Mouse (Mus musculus) embryo, embryonic 10 days (tissue): ENCODE data around the gene Otop2.

ENCODE experiments used
- DNase-seq: peaks from one replicate; pipeline ENCODE4 v3.0.0-alpha.2; 2015; ENCODE audit warnings: low spot score

Gene Otop2

DNA sequence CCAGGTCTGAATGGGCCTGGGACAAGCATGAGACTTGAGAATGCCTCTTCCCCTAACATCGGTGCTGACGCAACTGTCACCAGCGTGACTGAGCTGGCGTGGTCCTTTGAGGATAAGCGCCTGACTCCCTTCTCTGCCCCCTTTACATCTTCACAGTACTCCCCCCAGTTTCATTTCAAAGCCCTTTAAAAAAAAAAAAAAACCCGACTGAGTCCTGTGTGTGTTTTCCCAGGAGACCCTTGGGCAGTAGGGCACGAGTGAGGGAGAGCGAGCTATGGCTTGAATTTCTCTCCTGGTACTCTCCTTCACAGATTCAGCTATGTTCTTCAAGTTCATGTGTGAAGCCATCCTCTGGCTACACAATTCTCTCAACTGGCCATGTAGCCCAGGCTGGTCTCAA lies 8.8 kb upstream of the Otop2 start:
- no peak for DNase-seq

DNA sequence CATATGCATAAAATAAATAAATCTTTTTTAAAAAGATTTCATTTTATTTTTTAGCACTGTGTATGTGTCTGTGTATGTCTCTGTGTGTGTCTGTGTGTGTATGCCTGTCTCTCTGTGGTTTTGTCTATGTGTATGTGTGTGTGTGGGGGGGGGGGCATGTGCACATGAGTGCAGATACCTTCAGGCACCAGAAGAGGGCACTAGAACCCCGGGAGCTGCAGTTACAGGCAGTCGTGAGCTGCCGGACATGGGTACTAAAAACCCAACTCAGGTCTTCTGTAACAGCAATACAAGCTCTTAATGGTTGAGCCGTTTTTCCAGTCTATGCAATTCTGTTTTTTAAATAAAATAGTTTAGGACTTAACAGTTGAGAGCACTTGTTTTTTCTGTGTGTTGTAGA lies 6.2 kb upstream of the Otop2 start:
- DNase-seq: no peak

DNA sequence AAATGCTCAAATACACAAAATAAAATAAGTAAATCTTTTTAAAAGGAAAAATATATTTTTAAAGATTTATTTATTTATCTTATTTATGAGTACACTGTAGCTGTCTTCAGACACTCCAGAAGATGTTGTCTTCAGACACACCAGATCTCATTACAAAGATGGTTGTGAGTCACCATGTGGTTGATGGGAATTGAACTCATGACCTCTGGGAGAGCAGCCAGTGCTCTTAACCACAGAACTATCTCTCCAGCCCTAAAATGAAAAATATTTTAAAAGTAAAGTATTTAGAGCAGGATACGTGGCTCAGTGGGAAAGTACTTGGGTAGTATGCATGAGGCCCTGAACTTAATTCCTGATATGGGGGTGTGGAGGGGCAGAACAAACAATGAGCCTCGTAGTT lies 5.6 kb upstream of the Otop2 start:
- no peak for DNase-seq

DNA sequence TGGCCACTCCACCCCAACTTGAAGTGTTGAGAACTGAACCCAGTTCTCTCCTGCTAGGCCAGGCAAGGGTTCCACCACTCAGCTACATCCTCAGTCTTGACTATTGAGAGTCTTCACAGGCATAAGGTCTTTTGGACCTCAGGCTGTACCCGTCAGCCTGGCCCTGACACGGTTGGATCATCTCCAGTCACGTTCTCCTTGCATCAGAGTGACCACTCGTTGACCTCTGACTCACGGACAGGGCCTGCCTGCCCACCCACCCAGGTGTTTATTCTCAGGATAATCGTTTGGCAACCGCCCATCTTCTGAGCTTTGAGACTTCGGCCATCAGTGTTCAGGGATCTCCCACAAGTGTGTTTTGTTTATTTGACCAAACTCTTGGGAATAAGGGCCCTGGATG lies 3.8 kb upstream of the Otop2 start:
- no peak for DNase-seq

DNA sequence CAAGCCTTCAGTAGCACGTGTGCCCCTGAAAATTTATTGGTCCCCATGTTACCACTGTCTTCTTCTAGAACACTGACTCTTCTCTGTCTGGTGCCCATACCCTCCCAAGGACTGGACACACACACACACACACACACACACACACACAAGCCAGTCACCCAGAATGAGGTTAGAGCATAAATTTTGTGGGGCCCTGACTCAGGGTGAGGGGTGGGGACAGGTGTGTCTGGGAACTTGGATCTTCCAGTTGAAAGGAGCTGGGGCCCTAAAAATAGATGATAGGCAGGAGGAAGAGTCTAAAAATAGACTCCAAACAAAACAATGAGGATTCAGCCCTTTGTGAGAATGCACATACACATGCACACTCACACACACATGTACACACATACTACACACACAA lies 1.8 kb downstream of the Otop2 start:
- no peak for DNase-seq

DNA sequence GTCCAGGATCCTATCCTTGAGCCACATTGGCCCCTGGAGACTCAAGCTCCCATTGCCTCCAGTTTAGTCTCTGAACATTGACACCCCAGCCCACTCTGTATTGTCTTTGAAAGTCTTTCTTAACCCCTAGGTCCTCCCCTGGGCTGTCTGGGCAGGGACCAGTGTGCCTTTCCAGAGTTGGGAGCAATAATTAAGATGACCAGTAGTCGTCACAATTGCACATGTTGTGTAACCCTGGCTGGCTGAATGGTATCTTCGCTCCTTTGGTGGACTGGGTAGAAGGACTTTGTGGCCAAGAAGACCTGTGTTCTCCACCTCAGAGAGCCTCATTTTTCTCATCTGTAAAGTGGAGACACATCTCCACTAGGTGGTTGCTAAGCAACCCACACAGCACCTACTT lies 7.3 kb downstream of the Otop2 start:
- DNase-seq: peak; percentile 49

DNA sequence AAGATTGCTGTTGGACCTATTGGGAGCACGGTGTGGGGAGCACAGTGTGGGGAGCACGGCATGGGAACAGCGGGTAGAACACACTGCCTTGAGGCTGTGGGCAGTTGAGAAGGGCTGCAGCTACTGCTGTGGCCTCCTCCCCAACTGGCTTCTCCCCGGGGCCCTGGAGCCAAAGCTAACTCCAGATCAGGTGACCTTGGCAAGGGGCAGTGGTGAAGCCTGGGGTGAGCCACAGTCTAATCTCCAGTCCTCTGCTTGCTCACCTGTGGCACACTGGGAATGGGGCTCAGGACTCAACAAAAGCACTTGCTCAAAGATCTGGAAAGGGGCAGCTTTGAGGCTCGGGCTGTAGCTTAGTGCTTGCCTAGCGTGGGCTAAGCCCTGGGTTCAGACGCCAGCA lies 10.2 kb downstream of the Otop2 start:
- no peak for DNase-seq

DNA sequence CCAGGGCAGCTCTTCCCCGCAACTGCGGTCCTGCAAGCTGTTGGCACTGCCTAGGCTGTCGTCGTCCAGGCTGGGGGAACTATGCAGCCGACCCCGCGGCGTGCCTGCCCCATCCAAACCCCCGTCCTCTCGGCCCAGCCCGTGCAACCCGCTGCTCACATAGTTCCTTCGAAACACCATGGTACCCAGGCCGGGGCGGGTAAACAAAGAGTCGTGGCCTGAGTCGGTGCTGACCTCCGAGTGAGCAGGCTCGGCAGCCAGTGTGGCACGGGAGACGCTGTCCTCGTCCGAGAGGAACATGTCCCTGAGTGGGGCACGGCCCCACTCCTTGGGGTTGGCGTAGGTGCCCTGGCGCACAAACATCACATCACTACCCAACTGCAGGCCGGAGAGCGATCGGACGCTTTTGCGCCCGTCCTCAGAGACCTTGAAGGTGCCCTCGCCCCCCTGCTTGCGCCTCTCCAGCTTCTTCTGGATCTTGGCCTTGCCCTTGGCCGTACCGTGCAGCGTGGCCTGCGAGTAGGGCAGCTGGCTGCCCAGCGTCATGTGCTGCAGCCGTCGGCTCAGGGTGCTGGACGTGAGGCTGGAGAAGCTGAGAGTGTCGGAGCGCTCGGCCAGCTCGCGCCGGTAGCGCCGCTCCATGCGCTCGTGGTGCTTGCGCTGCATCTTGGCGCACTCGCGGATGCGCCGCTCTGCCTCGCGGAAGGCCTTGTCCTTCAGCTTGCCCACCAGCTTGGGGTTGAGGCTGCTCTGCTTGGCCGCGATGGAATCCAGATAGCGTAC lies 11.5 kb downstream of the Otop2 start:
- DNase-seq: peak; percentile 44

DNA sequence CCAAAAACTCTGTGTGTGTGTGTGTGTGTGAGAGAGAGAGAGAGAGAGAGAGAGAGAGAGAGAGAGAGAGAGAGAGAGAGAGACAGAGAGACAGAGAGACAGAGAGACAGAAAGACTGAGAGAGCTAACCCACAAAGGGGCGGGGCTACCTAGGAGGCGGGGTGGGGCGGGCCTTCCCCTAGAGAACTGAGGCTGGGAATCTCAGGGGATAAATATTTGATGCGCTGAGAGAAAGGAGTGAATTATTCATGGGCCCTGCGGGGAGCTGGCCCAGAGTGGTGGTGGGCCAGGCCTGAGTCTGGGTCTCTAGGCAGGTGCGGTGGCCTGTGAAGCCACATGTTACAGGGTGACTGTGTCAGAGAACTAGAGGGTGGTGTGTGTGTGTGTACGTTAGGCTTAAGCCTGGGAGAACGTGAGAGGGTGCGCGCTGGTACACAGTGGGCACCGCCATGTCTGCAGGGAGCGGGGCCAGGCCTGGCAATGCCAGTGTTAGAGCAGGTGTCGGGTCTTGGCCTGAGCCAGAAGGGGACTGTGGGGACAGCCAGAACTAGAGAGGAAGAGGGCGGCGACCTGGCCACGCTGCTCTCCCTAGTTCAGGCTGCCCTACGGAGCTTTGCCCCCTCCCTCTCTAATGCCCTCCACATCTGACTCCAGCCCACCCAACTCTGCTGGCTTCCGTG lies 12.9 kb downstream of the Otop2 start:
- no peak for DNase-seq

DNA sequence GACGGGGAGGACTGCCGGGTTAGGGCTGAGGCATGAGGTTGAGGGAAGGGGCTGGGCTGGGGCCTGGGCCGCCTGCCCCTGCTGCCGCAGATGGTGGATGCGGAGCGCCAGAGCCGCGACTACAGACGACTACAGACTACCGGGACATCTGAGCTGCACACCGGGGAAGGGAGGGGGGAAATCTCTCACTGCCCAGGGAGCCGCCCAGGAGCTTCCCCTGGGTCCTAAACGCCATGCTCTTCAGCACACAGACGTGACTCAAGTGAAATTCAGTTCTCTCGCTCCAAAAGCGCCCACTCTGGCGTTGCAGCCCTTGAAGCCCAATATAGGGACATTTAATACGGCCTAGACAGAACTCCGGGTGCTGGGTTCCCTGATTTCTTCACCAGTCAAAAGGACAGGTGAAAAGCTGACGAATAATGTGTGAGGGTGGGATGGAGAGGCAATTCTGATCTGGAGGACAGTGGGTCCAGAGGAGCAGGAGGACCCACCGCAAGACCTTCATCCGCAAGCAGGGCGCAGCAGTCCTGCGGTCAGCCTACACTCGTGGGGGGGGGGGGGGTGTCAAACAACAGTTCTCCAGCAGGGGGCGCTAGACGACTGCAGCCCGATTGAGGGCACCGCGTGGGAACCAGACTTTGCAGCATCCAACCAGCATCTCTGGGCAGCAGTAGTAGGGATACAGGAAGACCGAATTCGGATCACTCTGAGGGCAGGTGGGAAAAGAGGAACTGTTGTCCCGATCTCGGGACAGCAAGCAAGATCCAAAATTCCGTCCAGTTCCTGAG lies 15.1 kb downstream of the Otop2 start, which contains the start of gene Ush1g:
Ush1g (minus strand) TSS at position 136 of the 788 bp plus-strand sequence.
- DNase-seq: peak; percentile 79

DNA sequence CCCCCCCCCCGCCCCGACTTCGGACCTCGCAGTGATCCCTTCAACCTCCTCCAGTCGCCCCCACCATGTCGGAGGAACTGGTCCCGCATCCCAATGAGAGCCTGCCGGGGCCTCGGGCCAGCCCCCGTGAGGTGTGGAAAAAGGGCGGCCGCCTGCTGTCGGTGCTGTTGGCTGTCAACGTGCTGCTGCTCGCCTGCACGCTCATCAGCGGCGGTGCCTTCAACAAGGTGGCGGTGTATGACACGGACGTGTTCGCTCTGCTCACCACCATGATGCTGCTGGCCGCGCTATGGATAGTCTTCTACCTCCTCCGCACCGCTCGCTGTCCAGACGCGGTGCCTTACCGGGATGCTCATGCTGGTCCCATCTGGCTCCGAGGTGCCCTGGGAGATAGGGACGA lies 16.4 kb downstream of the Otop2 start:
- no peak for DNase-seq

DNA sequence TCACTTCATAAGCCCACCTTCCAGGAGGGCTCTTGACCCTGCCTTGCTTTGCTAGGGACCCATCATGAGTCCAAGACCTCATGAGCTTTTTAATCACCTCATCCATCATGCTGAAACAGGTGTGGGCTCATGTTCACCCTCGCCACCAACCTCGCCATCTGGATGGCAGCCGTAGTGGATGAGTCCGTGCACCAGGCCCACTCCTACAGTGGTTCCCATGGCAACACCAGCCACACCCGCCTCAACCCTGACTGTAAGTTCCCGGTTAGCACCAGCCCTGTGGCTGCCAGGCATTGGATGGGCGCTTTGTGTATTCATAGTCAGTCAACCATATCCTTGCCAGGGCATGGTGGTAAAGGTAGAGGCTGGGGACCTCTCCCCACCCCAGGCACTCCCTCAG lies 19.8 kb downstream of the Otop2 start:
- no peak for DNase-seq

DNA sequence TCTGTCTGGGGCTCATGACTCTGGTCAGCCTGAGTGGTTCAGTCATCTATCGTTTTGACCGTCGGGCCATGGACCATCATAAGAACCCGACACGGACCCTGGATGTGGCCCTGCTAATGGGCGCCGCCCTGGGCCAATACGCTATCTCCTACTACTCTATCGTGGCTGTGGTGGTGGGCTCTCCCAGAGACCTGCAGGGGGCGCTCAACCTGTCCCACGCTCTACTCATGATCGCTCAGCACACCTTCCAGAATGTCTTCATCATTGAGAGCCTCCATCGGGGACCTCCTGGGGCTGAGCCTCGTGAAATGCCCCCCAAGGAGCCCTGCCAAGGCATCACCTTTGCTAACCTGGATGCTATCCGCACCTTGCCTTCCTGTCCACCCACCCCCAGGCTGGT lies 22.4 kb downstream of the Otop2 start:
- no peak for DNase-seq

DNA sequence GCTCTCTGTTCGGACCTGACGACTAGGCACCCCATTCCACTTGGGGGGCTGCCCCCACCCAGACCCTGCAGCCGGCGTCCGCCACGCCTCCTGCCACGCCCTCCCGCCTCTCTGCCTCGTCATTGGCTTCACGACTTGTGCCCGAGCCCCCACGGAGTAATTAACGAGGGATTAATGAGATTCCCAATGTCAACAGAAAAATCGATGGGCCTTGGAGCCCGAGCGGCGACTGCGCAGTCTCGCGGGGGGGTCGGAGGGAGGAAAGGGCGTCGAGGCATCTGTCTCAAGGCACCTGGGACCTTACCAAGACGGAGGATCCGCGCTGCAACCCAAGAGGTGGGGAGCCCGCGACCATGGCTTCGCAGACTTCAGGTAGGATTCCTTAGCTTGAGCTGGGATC lies 27.6 kb downstream of the Otop2 start, which contains the start of gene Otop3:
Otop3 (plus strand) TSS at position 201 of the 400 bp plus-strand sequence.
- no peak for DNase-seq

DNA sequence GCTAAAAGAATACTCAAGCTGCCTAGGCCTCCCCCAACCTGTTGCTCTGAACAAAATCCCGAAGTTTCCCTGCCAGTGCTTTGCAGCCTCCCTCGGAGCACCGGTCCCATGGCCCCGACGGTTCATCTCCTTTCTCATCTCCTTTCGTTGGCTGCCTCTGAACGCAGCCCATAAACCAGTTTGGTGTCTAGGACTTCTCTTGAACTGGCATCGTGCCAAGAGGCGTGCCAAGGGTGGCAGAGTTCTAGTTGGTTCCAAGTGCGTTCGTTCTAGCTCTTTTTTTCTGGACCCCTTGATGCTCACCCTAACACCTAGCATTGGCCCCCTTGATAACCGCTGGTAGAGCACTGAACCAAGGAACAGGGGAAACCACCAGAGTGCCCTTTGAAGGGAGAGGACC lies 28.3 kb downstream of the Otop2 start:
- DNase-seq: no peak

DNA sequence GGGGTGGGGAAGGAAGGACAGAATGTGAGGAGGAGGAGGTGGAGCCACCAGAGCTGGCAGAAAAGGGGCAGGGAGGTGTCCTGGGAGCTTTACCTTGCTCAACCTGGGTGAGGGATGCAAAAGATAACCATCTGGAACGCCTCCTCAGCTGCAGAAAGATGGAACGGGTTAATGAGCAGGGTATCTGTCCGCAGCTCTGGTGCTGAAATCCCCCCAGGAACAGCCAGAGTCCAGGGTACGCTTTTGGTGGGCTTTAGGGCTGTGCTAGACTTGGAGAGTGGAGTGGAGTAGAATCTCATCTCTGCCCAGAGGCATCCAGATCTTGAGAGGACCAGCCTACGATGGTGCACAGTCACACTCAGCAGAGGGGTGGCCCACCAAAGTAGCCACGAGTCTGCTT lies 29.2 kb downstream of the Otop2 start:
- DNase-seq: peak; percentile 39

DNA sequence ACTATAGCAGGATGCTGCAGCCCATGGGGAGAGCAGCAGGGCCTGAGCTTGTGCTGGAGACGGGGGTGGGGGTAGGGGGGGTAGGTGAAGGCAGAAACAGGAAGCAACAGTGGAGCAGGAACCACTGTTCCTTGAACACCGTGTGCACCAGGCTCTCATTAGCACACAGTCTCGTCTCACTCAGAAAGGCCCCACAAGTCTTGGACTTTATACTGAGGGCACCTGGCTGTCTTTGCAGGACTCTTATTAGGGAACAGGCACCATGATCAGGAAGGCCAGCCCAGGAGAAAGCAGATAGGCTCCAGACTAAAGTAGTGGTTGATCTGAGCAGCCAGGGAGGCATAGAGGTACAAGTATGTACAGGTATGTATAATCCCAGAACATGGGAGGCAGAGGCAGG lies 30.4 kb downstream of the Otop2 start:
- no peak for DNase-seq

DNA sequence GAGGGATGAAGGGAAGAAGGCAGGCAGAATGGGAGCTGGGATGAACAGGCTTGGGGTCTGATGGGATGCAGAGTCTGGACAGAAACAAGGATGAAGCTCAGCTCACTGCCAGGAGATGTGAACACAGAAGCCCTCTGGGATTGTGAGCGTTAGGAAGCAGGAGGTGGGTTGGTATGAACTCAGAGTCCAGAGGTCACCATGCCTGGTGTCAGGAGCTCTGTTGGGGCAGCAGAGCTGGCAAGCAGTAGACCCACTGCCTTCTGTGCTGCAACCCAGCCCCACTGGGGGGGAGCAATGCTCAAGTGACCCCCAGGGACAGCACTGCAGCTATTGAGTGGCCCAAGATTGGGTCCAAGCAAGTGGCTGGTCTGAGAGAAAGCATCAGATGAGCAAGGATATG lies 30.9 kb downstream of the Otop2 start:
- no peak for DNase-seq

DNA sequence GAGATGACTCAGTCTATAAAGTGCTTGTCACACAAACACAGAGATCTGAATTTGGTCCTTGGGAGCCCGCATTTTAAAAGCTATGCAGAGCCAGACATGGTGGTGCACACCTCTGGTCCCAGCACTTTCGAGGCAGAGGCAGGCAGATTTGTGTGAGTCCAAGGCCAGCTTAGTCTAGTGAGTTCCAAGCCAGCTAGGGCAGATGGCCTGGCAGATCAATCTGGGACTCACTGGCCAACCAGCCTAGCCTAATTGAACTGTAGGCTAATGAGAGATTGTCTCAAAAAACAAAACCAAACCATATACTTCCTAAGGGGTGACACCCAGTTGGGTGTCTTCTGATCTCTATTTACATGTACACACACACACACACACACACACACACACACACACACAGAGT lies 34.3 kb downstream of the Otop2 start:
- no peak for DNase-seq

DNA sequence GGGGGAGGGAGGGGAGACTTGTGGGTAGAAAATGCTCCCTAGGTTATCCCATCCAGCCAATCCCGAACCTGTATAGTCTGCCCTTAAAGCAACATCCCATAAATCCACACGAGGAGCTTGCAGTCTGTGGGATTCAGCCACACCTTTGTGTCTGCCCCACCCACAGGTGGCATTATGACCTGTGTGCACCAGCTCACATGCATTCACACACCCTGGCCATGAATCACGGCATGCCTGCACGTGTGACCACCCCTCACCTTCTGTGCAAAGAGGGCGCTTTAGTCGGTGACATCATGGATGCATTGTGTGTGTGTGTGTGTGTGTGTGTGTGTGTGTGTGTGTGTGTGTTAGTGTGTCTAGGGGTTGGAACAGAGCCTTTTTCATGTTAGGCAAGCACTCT lies 34.9 kb downstream of the Otop2 start:
- no peak for DNase-seq

DNA sequence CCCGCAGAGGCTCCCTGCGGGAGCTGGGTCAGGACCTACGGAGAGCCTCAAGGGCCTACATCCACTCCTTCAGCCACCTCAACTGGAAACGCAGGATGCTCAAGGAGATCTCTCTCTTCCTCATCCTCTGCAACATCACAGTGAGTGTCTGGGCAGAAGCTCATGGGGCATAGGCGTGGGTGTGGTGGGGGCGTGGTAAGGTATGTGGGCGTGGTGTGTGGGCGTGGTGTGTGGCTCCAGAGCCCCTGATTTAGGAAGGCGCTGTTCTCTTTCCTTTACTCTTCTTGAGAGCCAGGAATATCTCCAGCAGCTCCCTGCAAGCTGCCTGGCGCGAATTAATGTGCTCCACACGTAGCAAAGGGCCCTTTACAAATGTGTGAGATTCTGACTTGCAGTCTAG lies 38.0 kb downstream of the Otop2 start:
- DNase-seq: no peak

DNA sequence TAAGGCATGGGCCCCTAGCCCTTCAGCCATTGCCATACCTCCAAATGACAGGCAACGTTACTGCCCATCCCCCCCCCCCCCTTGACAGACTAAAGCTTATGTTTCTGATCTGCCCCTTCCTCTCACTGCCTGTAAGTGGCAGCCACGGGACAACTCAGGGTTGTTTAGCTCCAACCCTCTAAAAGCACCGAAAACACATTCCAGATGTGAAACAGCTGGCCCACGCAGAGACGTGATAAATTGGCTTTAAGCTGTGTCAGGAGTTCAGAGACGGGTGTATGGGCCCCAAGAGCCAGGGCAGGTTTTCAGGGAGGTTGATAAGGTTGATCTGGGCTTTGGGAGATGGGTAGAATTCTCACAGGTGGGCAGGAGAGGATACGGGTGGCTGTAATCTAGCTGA lies 38.6 kb downstream of the Otop2 start:
- DNase-seq: peak; percentile 73

DNA sequence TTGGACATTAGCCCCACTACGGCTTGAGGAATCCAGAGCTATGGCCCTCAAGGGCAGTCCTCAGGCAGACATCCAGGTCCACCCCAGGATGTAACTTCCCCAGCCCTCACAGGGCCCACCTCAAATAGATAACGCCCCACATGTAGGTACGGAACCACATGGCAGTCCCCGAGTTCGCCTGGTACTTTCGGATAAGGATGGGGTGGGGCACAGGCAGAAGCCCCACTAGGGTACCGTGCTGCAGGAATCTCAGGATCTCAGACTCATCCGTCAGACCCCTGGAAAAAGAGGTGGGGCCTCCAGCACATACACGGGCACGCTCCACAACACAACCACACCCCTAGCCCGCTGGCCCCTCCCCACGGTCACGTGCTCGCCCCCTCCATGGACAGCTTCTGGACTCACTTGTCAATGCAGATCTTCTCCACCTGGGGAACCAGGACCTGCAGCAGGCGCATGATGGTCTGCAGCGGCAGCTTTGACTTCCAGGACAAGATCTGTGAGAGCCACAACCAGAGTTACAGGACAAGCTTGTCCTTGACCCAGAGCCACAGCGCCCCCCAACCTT lies 41.8 kb downstream of the Otop2 start:
- no peak for DNase-seq
